ENCODE assay signal across 9 mouse cellular contexts in genomic region chr4:129884041-129884930, GRCm38 (mm10). TPM values are rescaled to one million over a fixed set of nuclear protein-coding genes. Genes with fewer than 3 reads are reported as not detected.
A peak's percentile ranks its signal among the peaks of the same experiment; 100 is the strongest.
DNase-seq lines count a peak whose midpoint lies in the region; ATAC-seq and TF ChIP-seq lines count a peak whose summit lies in the region.
"Had no signal": no experiment of that assay in that cellular context is flagged by ENCODE, and none has a peak within 500 bp of the region (broad histone marks: within the 10 kb centered on the region; RNA-seq: fewer than 3 reads in every experiment).

No protein-coding gene starts in this region.

- DNase-seq in thymus, adult 2 months: no peak
- no peak for DNase-seq in thymus, postnatal 14 days
- peak; percentile 44 to 64 for DNase-seq in left cerebral cortex, postnatal 14 days (ENCODE audit: low spot score in 2 of 2)
- peak; percentile 30 for DNase-seq in naive thymus-derived CD4-positive, alpha-beta T cell, adult 2 months (ENCODE audit: low read depth)
- DNase-seq in testis, postnatal 10 days (ENCODE audit: low spot score): no peak
- no peak for DNase-seq in ovary, postnatal 10 days (ENCODE audit: low spot score)

- intact Hi-C loops in left cerebral cortex, postnatal 14 days (cut with DNase I): no loop called here

- TF ChIP-seq POLR2A in thymus, adult 2 months (IDR thresholded peaks at IDR 0.05; ENCODE audit: control insufficient read depth, extremely low read depth, insufficient read depth, low read length, poor library complexity): no peak

- peaks cover 19% of the 10 kb centered on the region for H3K4me1 ChIP-seq in thymus, adult 2 months (replicated peaks; ENCODE audit: control insufficient read depth, insufficient read depth, low read length)
- H3K4me1 ChIP-seq in forebrain, embryonic 12.5 days: peaks cover 23% of the 10 kb centered on the region

- H3K9ac ChIP-seq in forebrain, embryonic 12.5 days: no peak overlapping the region
- H3K9ac ChIP-seq: embryonic facial prominence, embryonic 12.5 days; stomach, embryonic 15.5 days had no signal

- H3K4me3 ChIP-seq in thymus, adult 2 months (ENCODE audit: control insufficient read depth, insufficient read depth, low read length): no peak overlapping the region
- H3K4me3 ChIP-seq in forebrain, embryonic 12.5 days (replicated peaks): no peak overlapping the region
- H3K4me3 ChIP-seq: embryonic facial prominence, embryonic 12.5 days; stomach, embryonic 15.5 days had no signal

- no peaks in the 10 kb centered on the region for H3K27me3 ChIP-seq in thymus, adult 2 months (ENCODE audit: control insufficient read depth, insufficient read depth, low read length)
- 0 out of 2 replicates have a peak, but pooled peaks cover 6% of the 10 kb centered on the region for H3K27me3 ChIP-seq in forebrain, embryonic 12.5 days
- H3K27me3 ChIP-seq: embryonic facial prominence, embryonic 12.5 days; stomach, embryonic 15.5 days had no signal

- no peaks in the 10 kb centered on the region for H3K9me3 ChIP-seq in forebrain, embryonic 12.5 days
- H3K9me3 ChIP-seq: embryonic facial prominence, embryonic 12.5 days; stomach, embryonic 15.5 days had no signal

- 63% methylated on average over 12 of the region's 12 CpGs for WGBS in thymus, adult 2 months
- 59% methylated on average over 12 of the region's 12 CpGs for WGBS in forebrain, embryonic 12.5 days

- H3K36me3 ChIP-seq in thymus, adult 2 months (ENCODE audit: control insufficient read depth, insufficient read depth, low read length): no peaks in the 10 kb centered on the region
- H3K36me3 ChIP-seq in forebrain, embryonic 12.5 days (replicated peaks): no peaks in the 10 kb centered on the region
- H3K36me3 ChIP-seq: embryonic facial prominence, embryonic 12.5 days; stomach, embryonic 15.5 days had no signal

- no peak for TF ChIP-seq CTCF in thymus, adult 2 months (IDR thresholded peaks at IDR 0.05; ENCODE audit: borderline replicate concordance, control insufficient read depth, extremely low read depth, insufficient read depth, low read length, poor library complexity)

- ATAC-seq in forebrain, embryonic 12.5 days (ENCODE audit: low FRiP score): 0 out of 2 replicates have a peak, but pooled peaks have one; percentile 61

- peak overlapping the region; percentile 89 for H3K27ac ChIP-seq in thymus, adult 2 months (ENCODE audit: control insufficient read depth, insufficient read depth, low read length)
- no peak overlapping the region for H3K27ac ChIP-seq in forebrain, embryonic 12.5 days
- H3K27ac ChIP-seq: embryonic facial prominence, embryonic 12.5 days; stomach, embryonic 15.5 days had no signal

- H3K4me2 ChIP-seq in forebrain, embryonic 12.5 days: no peak overlapping the region
- H3K4me2 ChIP-seq: embryonic facial prominence, embryonic 12.5 days; stomach, embryonic 15.5 days had no signal

RNA-seq across cellular contexts. Expression of gene Spocd1, which starts 44.8 kb away (rescaled TPM):
- 0.08 and 0.11 TPM in 2 replicates for polyA plus RNA-seq in thymus, adult 2 months (2012; rRNA removed)
- polyA plus RNA-seq in forebrain, embryonic 12.5 days (2016; fragmentation: Nextera tagmentation; extraction: Ambion mirVana): 0.06 TPM in 1 of 2 replicates, not detected in the other
- total RNA-seq in left cerebral cortex, postnatal 14 days (2021): under 1 TPM; 0.15 to 0.68 TPM

Comparison
In these comparisons a context has a peak if more than half of its experiments do, and no peak if none do; other contexts are left out.
1. DNase-seq: peak in left cerebral cortex, postnatal 14 days (2 of 2) and naive thymus-derived CD4-positive, alpha-beta T cell, adult 2 months (single experiment); none in thymus, adult 2 months (single experiment), thymus, postnatal 14 days (single experiment), testis, postnatal 10 days (single experiment) and ovary, postnatal 10 days (single experiment).